Comparison of ENCODE assay signal across 8 mouse cellular contexts in the genomic region with DNA sequence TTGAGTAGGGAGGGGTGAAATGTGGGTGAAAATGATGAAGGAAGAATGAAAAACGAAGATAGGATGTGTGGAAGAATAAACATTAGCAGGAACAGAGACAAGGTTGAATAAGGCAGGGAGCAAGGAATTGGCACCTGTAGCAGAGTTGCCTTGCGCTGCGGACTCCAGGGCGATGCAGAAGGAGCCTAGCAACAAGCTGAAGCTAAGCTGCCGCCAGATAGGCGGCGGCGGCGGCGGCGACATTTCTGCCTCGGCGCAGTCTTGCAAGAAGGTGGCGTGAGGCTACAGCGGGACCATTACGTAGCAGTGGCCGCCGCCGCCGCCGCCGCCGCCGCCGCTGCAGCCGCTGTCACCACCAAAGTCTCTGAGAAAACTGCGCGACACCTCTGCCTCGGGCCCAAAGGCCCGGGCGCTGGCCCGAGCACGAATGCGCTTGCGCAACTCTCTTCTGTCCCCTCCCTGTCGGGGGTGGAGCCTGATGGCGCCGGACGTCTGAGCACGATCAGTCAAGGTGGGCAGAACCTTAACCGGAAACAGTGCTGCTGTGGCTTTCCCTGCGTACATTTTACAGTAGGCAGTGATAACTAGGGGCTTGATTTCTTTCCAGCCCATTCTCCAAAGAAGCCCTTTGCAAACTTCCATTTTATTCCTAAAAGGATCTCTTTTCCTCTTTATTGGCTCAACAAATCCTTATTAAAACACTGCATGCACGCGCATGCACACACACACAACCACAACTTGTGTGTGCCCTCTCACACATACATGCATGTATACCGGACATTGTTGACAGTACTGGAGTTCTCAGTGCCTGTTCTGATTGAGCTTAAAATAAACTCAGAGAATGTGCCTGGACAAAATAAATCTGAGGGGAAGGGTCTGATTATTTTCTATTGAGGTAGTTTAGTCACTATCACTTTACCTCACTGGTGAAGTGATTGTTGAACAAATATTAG. TPM values are rescaled to one million over a fixed set of nuclear protein-coding genes. Genes with fewer than 3 reads are reported as not detected.
DNase-seq lines count a peak whose midpoint lies in the region; ATAC-seq and TF ChIP-seq lines count a peak whose summit lies in the region.

A gene (minus strand): TSS at position 424 of the 953 bp plus-strand sequence.

- peak; percentile 75 for TF ChIP-seq POLR2A in cortical plate, adult 2 months (IDR thresholded peaks at IDR 0.05; ENCODE audit: extremely low read depth, insufficient read depth, low read length)

- DNase-seq in gastrocnemius, postnatal 10 days, result peak; percentile 79
- peak; percentile 89 for DNase-seq in induced T-regulatory cell, adult 2 months (ENCODE audit: low read depth)
- peak; percentile 67 to 84 for DNase-seq in left cerebral cortex, adult 9 months (ENCODE audit: low spot score in 2 of 2)
- peak; percentile 74 for DNase-seq in right cerebral cortex, postnatal 14 days
- DNase-seq in urinary bladder, postnatal 36 days (ENCODE audit: low spot score in 2 of 2), result peak; percentile 70 to 85

- H3K4me3 ChIP-seq in cortical plate, adult 2 months (ENCODE audit: insufficient read depth, low read length), result peak within 1 kb of the TSS; percentile 41

- no peaks in the 10 kb centered on the region for H3K4me1 ChIP-seq in cortical plate, adult 2 months (ENCODE audit: control insufficient read depth, insufficient read depth, low read length)

- peak; percentile 95 for ATAC-seq in activated CD4-positive, CD25-positive, alpha-beta regulatory T cell, adult 4 months
- peak; percentile 97 for ATAC-seq in megakaryocyte progenitor cell, adult 5-6 weeks (replicated peaks; ENCODE audit: poor library complexity)

- no peak for TF ChIP-seq CTCF in cortical plate, adult 2 months (IDR thresholded peaks at IDR 0.05; ENCODE audit: extremely low read depth, insufficient read depth, low read length)

- peak within 1 kb of the TSS; percentile 36; the same call in 1 of the 2 replicates for H3K27ac ChIP-seq in cortical plate, adult 2 months (ENCODE audit: insufficient read depth, low read length)

RNA-seq across cellular contexts. Expression of the gene that starts here (rescaled TPM):
- 1 to 10 TPM; 3.4 to 4.2 TPM for polyA plus RNA-seq in activated CD4-positive, CD25-positive, alpha-beta regulatory T cell, adult 4 months (2017; shearing (Covaris generic))
- polyA plus RNA-seq in cortical plate, adult 2 months (2012; rRNA removed), result 259 and 275 TPM in 2 replicates
- total RNA-seq in gastrocnemius, postnatal 10 days (2021), result 10 to 100 TPM; 15.6 to 16.4 TPM
- 16.8 and 17.6 TPM in 2 replicates for total RNA-seq in megakaryocyte progenitor cell, adult 5-6 weeks (2015)
- 3.0 and 4.3 TPM in 2 replicates for total RNA-seq in megakaryocyte progenitor cell, adult 5-6 weeks (2017)

Comparison
In these comparisons a context has a peak if more than half of its experiments do, and no peak if none do; other contexts are left out.
1. Peak in every context shown above with its lines: DNase-seq, ATAC-seq, H3K4me3 ChIP-seq and H3K27ac ChIP-seq.
2. RNA of the gene that starts here (polyA plus RNA-seq): 259 to 275 TPM in cortical plate, adult 2 months; 3.4 to 4.2 TPM in activated CD4-positive, CD25-positive, alpha-beta regulatory T cell, adult 4 months; every median in the first group is over 10 times any median in the second.